Mouse (Mus musculus) liver, postnatal 0 days (tissue): ENCODE results near the gene Dynlt1b.
"Not testable (repeated sequence)": the region's sequence is repeated elsewhere in the genome, so short reads cannot be mapped to it uniquely, and the experiment has no call there.

Experiments
- CTCF ChIP-seq: sonication (generic); IDR thresholded peaks from 2 replicates; pipeline ENCODE4 v1.5.1; 2016; ENCODE audit warnings: antibody characterized with exemption, low read depth
- EP300 ChIP-seq: IDR thresholded peaks from 2 replicates; pipeline ENCODE4 v1.6.1; 2016; ENCODE audit warnings: antibody characterized with exemption, low read depth, mild to moderate bottlenecking

- not testable (repeated sequence) for TF ChIP-seq CTCF, EP300
Measured at GRCm38 (mm10) chr17:6475270-6475669, 45.4 kb downstream of the Dynlt1b start.
